Mouse (Mus musculus) WW6 (cell line): ENCODE results near the gene 1110004F10Rik.
"Not testable (repeated sequence)": the region's sequence is repeated elsewhere in the genome, so short reads cannot be mapped to it uniquely, and the experiment has no call there.

Experiments used
- DNase-seq: peaks from one replicate; pipeline ENCODE4 v3.0.0-alpha.2; 2013; ENCODE audit warnings: low read depth, low spot score

Gene 1110004F10Rik

DNA sequence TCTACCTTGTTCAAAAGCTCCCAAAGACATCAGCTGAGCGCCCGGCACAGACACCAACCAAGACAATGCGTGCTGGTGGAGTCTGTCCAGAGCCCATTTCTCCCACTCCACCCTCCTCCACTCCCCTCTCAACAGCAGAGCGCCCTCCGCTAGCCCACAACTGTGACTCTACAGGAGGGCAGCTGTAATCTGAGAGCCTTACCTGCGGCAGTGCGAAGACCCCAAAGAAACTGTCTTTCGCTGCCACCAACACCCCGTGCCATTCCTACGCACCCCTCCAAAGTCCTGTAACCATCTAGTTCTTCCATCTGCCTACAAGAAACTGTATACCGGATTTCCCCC is at the start of gene 1110004F10Rik:
TSS of gene 1110004F10Rik (plus strand) at position 202 of the 342 bp plus-strand sequence.
- no peak for DNase-seq

GRCm38 (mm10) chr7:116002726-116003125 is 36.5 kb upstream of the 1110004F10Rik start:
- DNase-seq = no peak

DNA sequence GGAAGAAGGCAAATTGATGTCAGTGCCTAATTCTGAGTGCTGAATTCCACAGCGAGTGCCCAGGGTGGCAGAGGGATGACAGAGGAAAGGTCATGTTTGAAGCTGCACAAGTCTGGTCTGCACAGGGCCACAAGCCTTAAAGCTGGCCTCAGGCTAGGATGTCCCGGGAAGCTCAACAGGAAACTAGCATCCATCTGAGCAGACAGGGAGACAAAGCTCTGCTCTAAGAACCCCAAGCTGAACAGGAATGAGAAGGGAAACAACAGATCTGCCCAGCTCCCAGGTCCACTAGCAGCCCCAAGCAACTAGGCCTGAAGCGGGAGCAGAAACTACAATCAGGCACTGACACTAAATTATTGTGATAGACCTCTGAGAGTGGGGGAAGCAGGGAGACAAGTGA is 9.2 kb upstream of the 1110004F10Rik start:
- no peak for DNase-seq

- DNase-seq = no peak
Measured at GRCm38 (mm10) chr7:116030597-116031387, 8.4 kb upstream of the 1110004F10Rik start.

DNA sequence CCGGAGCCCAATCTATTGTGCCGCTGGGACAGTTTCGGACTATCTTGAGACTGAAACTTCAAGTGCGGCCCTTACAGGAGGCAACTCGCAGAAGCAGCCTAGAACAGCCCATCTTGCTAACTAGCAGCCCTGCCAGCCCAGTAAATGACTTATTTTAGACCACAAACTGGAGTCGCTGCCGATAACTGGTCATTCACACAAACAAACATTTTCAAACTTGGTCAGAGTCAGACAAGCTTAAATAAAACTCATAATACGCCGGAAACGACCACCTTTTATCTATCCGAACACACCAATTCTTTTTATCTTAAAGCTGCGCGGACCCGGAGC is 7.8 kb upstream of the 1110004F10Rik start:
- no peak for DNase-seq

DNA sequence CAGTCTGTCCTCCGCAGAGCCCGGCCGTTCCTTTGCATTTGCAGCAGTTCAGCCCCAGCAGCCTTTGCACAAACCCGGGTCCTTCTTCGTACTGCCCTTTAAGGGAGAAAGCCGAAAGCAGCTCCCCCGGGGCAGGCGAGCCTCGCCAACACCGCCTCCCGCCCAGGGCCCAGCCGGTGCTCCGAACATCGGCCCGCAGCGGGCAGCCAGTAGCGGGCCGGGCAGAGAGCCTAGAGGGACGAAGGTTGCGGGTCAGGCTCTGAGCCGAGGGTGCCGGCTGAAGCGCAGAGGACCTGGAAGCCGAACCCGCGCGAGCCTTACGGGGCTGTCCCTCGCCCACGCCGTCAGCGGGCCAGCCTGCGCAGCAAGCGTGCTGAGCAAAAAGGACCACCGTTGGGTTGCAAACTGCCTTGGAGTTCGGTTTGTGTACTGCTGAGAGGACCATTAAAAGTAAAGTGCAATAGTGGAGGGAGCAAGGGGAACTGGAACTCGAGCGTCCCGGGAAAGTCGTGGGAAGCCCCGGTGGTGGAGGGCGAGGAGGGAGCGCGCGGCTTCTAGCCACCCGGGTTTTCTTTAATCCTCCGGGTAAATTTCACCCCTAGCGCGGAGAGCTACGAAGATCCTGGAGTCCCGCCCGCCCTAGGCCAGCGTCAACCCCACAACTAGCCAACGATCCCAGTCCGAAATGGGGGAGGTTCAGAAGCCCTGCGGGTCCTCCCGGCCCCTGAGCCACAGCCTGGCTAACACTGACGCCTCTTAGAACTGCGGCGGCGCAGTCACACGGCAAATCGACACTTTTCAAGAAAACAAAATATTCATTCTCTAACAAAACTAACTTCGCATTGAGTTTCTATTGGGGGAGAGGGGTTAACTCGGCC is 7.2 kb upstream of the 1110004F10Rik start:
- no peak for DNase-seq

DNA sequence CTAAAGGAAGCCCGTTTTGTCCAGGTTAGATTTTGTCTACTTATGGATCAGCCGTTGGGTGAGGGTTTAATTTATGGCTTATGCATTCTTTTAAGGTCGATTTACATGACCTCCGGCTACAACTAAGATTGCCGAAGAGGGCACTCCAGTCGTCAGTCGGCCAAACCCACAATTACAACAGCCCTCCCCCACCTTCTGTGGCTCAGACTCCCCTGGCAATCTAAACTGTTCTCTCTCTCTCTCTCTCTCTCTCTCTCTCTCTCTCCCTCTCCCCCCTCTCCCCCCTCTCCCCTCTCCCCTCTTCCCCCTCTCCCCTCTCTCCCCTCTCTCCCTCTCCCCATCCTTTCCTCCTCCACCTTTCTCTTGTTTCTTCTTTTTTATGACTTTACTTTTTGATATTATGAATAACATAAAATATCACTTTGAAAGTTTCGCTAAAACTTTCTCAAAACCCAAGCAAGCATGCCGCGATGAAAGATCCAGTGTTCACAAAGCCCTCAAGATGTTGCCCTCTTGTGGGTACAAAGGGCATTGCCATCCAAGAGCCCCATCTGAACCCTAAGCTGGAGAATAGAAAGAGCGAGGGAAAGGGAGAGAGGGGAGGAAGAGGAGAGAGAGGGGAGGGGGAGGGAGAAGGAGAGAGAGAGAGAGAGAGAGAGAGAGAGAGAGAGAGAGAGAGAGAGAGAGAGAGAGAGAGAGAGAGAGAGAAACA is 6.4 kb upstream of the 1110004F10Rik start:
- no peak for DNase-seq

DNA sequence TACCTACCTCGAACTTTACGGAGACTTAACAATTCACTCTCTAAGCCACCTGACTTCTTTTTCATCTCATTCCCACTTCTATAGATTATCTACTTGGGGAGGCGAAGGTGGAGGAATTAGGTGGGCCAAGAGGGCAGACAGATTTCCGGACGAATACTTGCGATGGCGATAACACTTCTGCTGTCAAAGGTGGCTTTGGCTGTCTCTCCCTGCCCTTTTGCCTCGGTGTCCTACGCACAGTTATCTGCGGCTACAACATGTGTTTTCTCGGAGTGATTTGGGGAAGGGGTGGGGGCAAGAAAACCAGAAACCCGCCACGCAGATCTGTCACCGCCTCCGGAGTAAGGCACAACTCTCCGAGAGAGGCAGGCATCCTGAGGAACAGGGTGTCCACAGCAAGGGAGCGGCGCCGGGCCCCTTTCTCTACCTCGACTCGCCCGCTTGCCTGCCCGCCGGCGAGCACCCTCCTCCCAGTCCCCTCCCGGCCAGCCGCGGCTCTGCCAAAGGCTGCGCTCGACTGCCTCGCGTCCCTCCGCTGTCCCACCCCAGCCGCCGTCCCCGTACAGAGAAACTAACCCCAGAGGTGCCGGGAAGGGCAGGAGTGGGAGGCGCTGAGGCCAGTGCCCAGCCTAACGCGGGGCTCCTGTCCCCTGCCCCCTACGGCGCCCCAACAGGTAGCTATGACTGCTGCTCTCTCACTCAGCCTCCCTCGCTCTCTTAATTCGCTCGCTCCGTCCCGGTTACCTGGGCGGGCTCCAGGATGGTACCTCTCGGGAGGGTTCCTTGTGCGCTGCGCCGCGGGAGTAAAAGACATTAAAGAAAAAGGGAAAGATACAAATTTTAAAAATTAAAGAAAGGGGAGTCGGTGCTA is 5.6 kb upstream of the 1110004F10Rik start:
- DNase-seq = no peak

DNA sequence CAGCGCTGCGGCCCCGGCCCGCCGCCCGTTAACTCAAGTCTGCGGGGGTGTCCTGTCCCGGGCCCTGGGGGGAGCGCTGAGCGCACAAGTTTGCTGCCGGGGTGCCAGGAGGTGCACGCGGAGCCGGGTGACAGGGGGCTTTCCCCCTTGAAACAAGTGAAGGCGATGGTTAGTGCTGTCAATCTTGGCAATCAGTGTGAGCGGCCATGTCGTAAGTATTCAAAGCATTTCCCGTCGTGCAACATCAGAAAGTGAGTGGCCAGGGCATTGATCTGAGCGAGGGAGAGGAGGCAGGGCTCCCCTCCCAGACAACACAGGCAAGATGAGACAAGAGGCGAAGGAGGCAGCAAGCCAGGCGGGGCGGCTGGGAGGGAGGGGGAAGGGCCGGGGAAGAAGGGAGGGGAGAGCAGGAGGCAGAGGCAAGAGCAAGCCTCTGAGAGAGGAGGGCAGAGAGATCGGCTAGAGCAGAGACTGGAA is 4.9 kb upstream of the 1110004F10Rik start:
- DNase-seq = no peak

DNA sequence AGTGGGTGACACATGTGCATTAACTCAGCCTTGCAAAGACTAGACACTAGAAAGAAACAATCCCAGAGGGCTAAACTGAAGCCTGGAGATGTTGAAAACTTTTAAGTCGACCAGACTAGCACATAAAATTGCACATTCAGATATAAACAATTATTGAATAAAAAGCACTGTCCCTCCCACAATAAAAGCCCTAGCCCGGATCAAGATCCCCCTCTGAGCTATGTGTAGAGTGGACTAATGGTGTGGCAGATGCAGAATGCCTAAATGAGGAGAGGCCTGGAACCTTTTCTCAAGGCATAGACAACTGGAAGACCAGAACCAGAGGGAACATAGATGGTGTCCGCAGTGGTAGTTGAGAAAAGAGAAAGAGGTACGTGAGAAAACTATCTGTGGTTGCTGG is 3.7 kb upstream of the 1110004F10Rik start:
- no peak for DNase-seq

DNA sequence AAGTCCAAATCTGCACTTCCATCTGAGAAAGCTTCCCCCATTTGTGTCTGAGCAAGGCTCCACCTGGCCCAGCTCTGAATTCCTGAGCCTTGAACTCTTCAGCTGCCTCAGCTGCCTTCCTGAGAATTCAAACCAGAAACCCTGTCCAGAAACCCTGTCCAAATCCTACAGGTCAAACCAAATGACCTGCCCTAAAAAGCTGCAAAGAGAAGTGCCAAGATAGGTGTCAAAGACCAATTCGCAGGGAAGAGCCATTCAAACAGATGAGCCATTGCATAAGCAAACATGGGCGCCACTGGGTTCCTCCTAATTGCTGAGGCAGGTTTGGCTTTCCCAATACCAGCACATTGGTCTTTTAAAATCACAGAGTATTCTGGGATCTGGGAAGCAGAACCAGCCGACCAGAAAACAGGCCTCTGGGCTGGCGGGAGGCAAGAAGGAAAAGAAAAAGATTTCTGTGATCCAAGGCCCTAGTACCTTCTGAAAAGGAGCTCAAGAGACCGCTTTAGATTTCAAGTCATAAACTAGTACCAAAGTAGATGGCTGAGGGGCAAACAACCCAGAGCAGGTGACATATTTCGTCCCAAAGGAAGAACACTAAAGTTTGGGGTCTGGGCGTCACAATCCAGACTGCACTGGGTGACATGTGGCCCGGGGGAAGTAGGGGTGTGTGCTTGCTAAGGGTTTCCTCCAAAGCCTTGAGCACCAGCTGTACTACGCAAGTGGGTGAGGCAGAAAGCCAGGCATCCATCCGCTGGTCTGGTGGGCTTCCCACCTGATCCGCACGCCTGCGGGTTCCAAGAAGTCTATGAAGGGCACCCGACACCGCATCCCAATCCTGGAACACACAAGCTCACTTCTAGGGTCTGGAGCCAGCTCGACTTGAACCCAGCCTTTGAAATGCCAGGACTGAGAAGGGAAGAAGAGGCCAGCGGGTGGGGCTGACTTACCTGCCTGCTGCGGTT is 2.3 kb upstream of the 1110004F10Rik start:
- no peak for DNase-seq

DNA sequence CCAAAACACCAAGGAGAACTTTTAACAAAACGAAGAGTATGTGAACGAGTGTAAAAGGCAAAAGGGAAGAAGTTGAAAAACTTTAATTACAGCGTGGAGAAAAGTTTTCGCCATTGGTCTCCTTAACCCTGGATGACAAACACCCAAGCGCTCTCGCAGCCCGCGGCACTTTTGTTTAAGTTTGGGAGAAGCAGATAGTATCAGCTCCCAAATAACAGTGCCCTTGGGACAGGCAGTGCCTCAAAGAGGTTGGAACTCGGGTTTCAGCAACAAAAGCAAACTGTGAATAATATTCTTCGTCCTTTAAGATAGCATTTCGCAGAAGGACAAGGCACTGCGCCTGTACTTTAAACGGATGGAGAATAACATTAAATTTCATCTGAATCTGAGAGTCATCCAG is 1.2 kb upstream of the 1110004F10Rik start:
- DNase-seq = no peak

GRCm38 (mm10) chr7:116038511-116038910 is 686 bp upstream of the 1110004F10Rik start, which contains the start of gene Sox6:
Sox6 (minus strand) TSS chr7:116038796.
- DNase-seq = no peak

DNA sequence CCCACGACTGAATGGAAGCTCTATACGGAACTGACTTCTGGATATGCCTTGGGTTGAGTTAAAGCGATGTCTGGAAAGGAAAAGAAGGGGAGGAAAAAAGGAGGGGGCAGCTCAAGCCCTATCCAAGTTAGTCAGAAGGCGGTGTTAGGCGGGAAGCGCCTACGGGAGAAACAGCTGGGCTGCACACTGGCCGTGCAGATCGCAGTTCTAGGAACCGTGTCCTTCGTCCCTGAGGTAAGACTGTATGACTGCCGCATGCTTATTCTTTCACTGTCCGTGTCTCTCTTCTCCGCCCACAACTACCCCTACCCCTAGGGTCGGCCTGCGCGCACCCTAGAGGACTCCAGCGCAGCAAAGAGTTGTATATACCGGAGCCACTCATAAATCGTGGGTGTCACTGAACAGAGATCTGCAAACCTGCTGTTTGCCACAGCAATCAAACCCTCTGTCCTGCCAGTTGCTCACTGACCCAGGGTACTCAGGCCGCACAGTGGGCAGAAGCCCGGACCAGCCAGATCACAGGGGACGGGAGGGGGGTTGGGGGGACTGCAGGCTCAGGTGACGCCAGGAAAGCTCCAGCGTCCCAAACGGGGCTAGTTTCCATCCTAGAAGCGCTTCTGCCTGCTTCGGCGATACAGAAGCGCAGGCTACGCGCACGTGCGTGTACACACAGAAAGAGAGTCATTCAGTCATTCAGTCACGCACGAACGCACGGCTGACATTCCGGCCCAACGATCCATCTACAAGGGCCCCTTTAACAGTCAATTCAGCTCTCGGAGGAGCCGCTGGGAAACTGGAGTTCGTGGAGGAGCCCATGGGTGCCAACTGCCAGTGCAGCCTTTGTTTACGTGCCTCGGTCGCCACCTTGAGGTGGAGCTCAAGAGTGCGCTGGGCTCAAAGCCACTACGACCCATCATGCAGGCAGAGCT is 605 bp downstream of the 1110004F10Rik start:
- no peak for DNase-seq

DNA sequence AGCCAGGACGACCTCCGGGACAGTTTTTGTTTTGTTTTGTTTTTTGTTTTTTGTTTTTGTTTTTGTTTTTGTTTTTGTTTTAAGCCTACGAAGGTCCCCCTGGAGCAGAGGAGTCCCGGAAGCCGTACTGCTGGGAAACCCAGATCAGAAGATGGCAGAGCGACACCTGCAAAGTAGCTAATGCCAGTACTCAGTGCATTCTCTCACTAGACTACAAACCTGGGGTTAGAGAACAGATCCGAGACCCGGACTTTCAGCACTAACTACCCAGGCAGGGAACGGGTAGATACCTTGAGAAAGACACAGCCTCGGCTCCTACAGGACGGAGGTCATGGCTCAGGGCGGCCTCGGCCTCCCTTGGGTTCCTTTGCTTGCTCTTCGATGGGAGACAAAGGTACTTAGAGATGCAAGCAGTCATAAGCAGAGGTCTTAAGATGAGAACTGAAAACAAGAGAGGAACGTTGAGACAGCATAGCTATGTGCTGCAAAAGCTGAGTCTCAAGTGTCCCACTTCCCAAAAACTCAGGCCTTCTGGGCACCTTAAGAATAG is 1.3 kb downstream of the 1110004F10Rik start:
- DNase-seq = no peak

GRCm38 (mm10) chr7:116060739-116061138 is 21.5 kb downstream of the 1110004F10Rik start:
- no peak for DNase-seq

- not testable (repeated sequence) for DNase-seq
Measured at GRCm38 (mm10) chr7:116084366-116084765, 45.2 kb downstream of the 1110004F10Rik start, which contains the start of gene Gm4353. Gm4353 (minus strand) TSS chr7:116084635.

- peak; percentile 90 for DNase-seq
Measured at GRCm38 (mm10) chr7:116092710-116093465, 53.7 kb downstream of the 1110004F10Rik start.
